Mouse (Mus musculus) ES-Bruce4 (cell line): Measurements from ENCODE around the gene Nbeal2. TPM values are rescaled to one million over a fixed set of nuclear protein-coding genes. Genes with fewer than 3 reads are reported as not detected.

Experiments used
- H3K27ac ChIP-seq: 2 replicates; pipeline ENCODE4 v1.5.1; 2012; ENCODE audit warnings: low read length, inconsistent platforms; ENCODE audit not compliant: insufficient read depth
- H3K27me3 ChIP-seq: 2 replicates; pipeline ENCODE4 v1.6.1; 2012; ENCODE audit warnings: mild to moderate bottlenecking, low read length, inconsistent platforms; ENCODE audit not compliant: control insufficient read depth, poor library complexity, insufficient read depth, severe bottlenecking
- H3K36me3 ChIP-seq: 2 replicates; pipeline ENCODE4 v1.6.1; 2012; ENCODE audit warnings: inconsistent platforms, mild to moderate bottlenecking, low read length, moderate library complexity; ENCODE audit not compliant: control insufficient read depth, poor library complexity, insufficient read depth, severe bottlenecking
- H3K4me1 ChIP-seq: one replicate; pipeline ENCODE4 v1.8.1; 2011; ENCODE audit warnings: low read length; ENCODE audit not compliant: control insufficient read depth, insufficient read depth
- H3K4me3 ChIP-seq: 2 replicates; pipeline ENCODE4 v1.5.1; 2011; ENCODE audit warnings: low read depth, mild to moderate bottlenecking, low read length
- H3K9ac ChIP-seq: 2 replicates; pipeline ENCODE4 v1.6.1; 2012; ENCODE audit warnings: low read depth, mild to moderate bottlenecking, inconsistent platforms; ENCODE audit not compliant: poor library complexity, severe bottlenecking
- H3K9me3 ChIP-seq: replicated peaks from 2 replicates; pipeline ENCODE4 v1.6.1; 2012; ENCODE audit warnings: mild to moderate bottlenecking, low read length, inconsistent platforms; ENCODE audit not compliant: control insufficient read depth, poor library complexity, insufficient read depth, severe bottlenecking
- CTCF ChIP-seq: IDR thresholded peaks from one replicate; pipeline ENCODE4 v1.8.1; 2011; ENCODE audit warnings: low read depth, low read length
- EP300 ChIP-seq: IDR thresholded peaks from 2 replicates; pipeline ENCODE4 v1.6.1; 2011; ENCODE audit warnings: low read depth, low read length; ENCODE audit not compliant: insufficient read depth
- POLR2A ChIP-seq: IDR thresholded peaks from one replicate; pipeline ENCODE4 v1.8.1; 2011; ENCODE audit warnings: low read length; ENCODE audit not compliant: insufficient read depth
- polyA plus RNA-seq: library from polyadenylated mRNA; stranded (reverse); fragments of >200 nt; gene quantifications from 2 replicates; pipeline ENCODE4 v1.2.4, GENCODE M21; 2011; ENCODE audit warnings: low read depth; ENCODE audit not compliant: missing spikeins, insufficient read depth, insufficient read length

Gene Nbeal2
- polyA plus RNA-seq, 1 experiment, result 10.3 TPM

DNA sequence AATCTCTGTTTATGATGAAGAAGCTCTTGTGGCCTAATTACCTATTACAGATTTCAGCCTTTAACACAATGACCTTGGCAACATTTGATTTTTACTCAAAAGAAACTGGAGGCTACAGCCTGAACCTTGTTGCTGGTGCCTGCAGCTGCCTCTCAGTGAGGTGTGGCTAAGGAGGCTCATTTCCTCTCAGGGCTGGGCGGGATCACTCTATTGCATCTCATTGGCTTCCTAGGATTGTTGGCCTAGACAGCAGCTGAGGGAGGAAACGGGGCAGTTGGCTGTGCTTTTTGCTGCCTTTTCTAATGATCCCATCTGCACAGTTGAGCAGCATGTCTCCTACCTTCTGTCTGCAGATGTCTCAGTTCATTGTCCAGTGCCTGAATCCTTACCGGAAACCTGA is 36.9 kb downstream of the Nbeal2 start:
- H3K27me3 ChIP-seq, result no peaks in the 10 kb centered on the region
- peaks cover 18% of the 10 kb centered on the region for H3K36me3 ChIP-seq
- no peaks in the 10 kb centered on the region for H3K9me3 ChIP-seq
- H3K9ac ChIP-seq, result no peak overlapping the region
- no peaks in the 10 kb centered on the region for H3K4me1 ChIP-seq
- peak overlapping the region; percentile 51 for H3K27ac ChIP-seq
- no peak overlapping the region for H3K4me3 ChIP-seq
- no peak for TF ChIP-seq EP300
- TF ChIP-seq CTCF, result no peak
- no peak for TF ChIP-seq POLR2A

DNA sequence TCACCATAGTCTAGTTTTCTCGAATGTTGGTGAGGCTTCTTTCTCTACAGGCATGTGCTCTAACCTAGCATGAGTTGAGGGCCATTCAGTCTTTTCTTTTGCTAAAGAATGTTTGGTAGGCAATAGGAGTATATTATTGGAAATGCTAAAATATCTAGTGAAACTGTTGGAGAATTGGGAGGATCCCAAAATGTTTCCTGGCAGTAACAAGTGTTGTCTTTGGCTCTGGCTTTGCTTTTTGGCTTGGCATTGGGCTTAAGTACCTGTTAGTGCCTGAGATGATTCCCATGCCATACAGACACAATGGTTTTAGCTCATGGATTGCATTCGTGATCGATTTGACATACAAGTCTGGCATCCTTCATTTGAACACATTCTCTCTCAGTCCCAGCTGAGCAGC is 42.5 kb downstream of the Nbeal2 start:
- Histone ChIP-seq H3K36me3 (peaks cover 18% of the 10 kb centered on the region), H3K27ac (no peak overlapping the region), H3K4me1 (no peaks in the 10 kb centered on the region), H3K9me3 (no peaks in the 10 kb centered on the region), H3K9ac (no peak overlapping the region), H3K27me3 (no peaks in the 10 kb centered on the region), H3K4me3 (no peak overlapping the region)
- TF ChIP-seq CTCF (no peak), EP300 (no peak), POLR2A (no peak)

DNA sequence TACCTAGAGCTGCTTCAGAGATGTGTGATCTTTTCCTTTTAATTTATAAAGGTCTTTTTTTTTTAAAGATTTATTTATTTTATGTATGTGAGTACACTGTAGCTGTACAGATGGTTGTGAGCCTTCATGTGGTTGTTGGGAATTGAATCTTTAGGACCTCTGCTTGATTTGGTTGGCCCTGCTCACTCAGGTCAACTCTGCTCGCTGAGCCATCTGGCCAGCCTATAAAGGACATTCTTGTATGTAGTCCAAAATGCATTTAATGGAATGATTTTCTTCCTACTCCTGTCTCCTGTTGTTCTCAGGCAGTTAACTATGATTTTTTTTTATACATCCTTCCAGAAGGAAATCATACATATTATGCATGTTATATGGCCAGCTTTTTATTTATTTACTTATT is 70.4 kb downstream of the Nbeal2 start:
- Histone ChIP-seq H3K9ac (no peak overlapping the region), H3K4me3 (no peak overlapping the region), H3K27me3 (no peaks in the 10 kb centered on the region), H3K27ac (no peak overlapping the region), H3K4me1 (no peaks in the 10 kb centered on the region), H3K36me3 (peaks cover 6% of the 10 kb centered on the region), H3K9me3 (no peaks in the 10 kb centered on the region)
- TF ChIP-seq CTCF (no peak), EP300 (no peak), POLR2A (no peak)

DNA sequence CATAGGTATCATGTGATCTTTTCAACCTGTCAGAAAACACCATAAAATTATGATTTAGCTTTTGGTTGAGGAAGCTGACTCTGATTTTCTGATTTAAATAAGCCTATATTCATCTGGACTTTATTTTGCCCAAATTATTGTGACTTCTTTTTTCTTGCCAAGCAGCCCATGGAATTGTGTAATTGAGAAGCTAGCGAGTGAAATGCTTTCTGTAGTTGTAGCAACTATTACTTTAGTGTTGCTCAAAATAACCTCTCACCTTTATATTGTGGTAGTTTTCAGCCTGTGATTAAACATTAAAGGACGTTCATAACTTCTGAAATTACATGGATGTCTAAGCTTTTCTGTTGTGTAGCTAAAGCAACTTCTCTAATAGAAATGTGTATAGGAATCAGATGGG is 71.8 kb downstream of the Nbeal2 start:
- Histone ChIP-seq H3K27me3 (no peaks in the 10 kb centered on the region), H3K9ac (no peak overlapping the region), H3K4me3 (no peak overlapping the region), H3K36me3 (peaks cover 12% of the 10 kb centered on the region), H3K27ac (no peak overlapping the region), H3K4me1 (no peaks in the 10 kb centered on the region), H3K9me3 (no peaks in the 10 kb centered on the region)
- no peak for TF ChIP-seq EP300
- no peak for TF ChIP-seq CTCF
- no peak for TF ChIP-seq POLR2A

Other genes starting within 250 kb of the Nbeal2 start
- 38.9 and 41.7 TPM in 2 replicates for gene Ptpn23, start 245.9 kb downstream of the Nbeal2 start, polyA plus RNA-seq
- not detected in 2 replicates for gene Ngp, start 234.4 kb downstream of the Nbeal2 start, polyA plus RNA-seq
- gene Klhl18, start 177.5 kb downstream of the Nbeal2 start, polyA plus RNA-seq, result 6.2 and 7.0 TPM in 2 replicates
- 1.2 TPM in 2 replicates for gene Kif9, start 177.2 kb downstream of the Nbeal2 start, polyA plus RNA-seq
- 82.3 and 86.0 TPM in 2 replicates for gene Setd2, start 121.6 kb downstream of the Nbeal2 start, polyA plus RNA-seq
- 43.5 and 48.0 TPM in 2 replicates for gene Nradd, start 29.7 kb downstream of the Nbeal2 start, polyA plus RNA-seq
- 33.5 and 40.5 TPM in 2 replicates for gene Ccdc12, start 2.3 kb upstream of the Nbeal2 start, polyA plus RNA-seq
- 2.2 and 4.1 TPM in 2 replicates for gene Myl3, start 87.7 kb upstream of the Nbeal2 start, polyA plus RNA-seq
- gene Pth1r, start 93.0 kb upstream of the Nbeal2 start, polyA plus RNA-seq, result 3.4 and 4.6 TPM in 2 replicates
- 8.7 and 11.0 TPM in 2 replicates for gene Prss42, start 144.0 kb upstream of the Nbeal2 start, polyA plus RNA-seq
- 0.54 and 2.1 TPM in 2 replicates for gene Prss44, start 159.8 kb upstream of the Nbeal2 start, polyA plus RNA-seq
- not detected in 2 replicates for gene Prss43, start 172.5 kb upstream of the Nbeal2 start, polyA plus RNA-seq
- 0.66 TPM in 1 of 2 replicates, not detected in the other for gene Prss45, start 180.4 kb upstream of the Nbeal2 start, polyA plus RNA-seq
- gene Prss46, start 190.3 kb upstream of the Nbeal2 start, polyA plus RNA-seq, result not detected in 2 replicates
- 1.9 and 2.7 TPM in 2 replicates for gene Prss50, start 203.8 kb upstream of the Nbeal2 start, polyA plus RNA-seq
- 17.4 and 18.1 TPM in 2 replicates for gene Als2cl, start 225.7 kb upstream of the Nbeal2 start, polyA plus RNA-seq
- gene Tmie, start 226.0 kb upstream of the Nbeal2 start, polyA plus RNA-seq, result 1.6 and 3.1 TPM in 2 replicates